Mouse (Mus musculus): ENCODE data around the gene Slc26a1. TPM values are rescaled to one million over a fixed set of nuclear protein-coding genes. Genes with fewer than 3 reads are reported as not detected.

Slc26a1 gene
- polyA plus RNA-seq, 1 experiment from 2014 or later, result 0.97 TPM

DNA sequence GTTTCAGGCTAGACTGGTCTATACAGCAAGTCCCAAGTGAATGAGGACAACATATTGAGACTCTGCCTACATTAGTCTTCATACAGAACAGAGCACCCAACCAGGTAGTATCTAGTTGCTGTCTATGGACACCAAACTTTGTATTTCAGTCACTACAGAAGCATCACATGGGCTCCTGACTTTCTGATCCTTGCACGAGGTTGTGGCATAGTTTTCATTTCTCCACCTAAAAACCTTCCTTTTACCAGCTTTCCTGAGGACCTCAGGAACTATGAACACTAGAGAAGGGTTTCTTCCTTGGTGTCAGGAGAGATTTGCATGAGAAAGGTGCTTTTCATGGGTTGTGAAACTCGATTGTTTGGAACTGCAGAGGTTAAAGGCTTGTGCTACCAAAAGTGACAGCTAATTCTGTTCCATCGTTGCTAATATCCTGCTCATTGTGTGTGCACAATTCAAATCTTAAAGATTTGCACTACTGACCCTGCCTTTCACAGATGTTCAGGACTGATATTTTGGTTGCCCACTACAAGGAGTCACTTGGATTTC, 6.9 kb downstream of the Slc26a1 start:
- H3K9ac ChIP-seq (ENCODE audit: low read length), result peak overlapping the region; percentile 67
- no peaks in the 10 kb centered on the region for H3K27me3 ChIP-seq (ENCODE audit: control insufficient read depth, insufficient read depth, low read length)
- H3K4me1 ChIP-seq (ENCODE audit: control insufficient read depth, insufficient read depth, low read length), result 0 out of 2 replicates have a peak, but pooled peaks cover 2% of the 10 kb centered on the region
- peak overlapping the region; percentile 53; the same call in 1 of the 2 replicates for H3K27ac ChIP-seq (ENCODE audit: low read depth, low read length)
- no peaks in the 10 kb centered on the region for H3K9me3 ChIP-seq (ENCODE audit: control insufficient read depth, low read length)
- H3K4me3 ChIP-seq (ENCODE audit: low read depth, low read length), result peak overlapping the region; percentile 51
- ATAC-seq (ENCODE audit: insufficient read depth, low FRiP score, low TSS enrichment) (no peak), DNase-seq (ENCODE audit: low spot score) (no peak)
- no peaks in the 10 kb centered on the region; the same call in 1 of the 2 replicates for H3K36me3 ChIP-seq (ENCODE audit: control insufficient read depth, insufficient read depth, low read length)
- peak overlapping the region; percentile 59 for H3K4me2 ChIP-seq (ENCODE audit: low read depth)
- 19% methylated on average over 3 of the region's 3 CpGs for WGBS

DNA sequence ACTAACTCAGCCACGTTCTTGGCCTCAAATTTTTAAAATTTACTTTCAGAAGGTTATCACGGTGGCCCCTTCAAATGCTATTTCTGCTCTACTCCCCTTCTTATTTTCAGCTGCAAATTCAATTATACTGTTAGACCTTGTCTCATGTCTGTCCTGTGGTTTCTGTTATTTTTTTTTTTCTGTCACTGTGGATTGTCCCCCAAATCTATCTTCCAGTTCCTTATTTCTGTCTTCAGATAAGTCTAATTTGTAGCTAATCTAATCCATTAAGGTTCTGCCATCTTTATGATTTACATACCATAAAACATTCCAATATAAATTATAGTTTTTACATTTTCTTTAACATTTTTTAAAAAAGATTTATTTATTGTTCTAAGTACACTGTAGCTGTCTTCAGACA, 8.0 kb downstream of the Slc26a1 start:
- ATAC-seq (ENCODE audit: insufficient read depth, low FRiP score, low TSS enrichment) (no peak), DNase-seq (ENCODE audit: low spot score) (no peak)
- Histone ChIP-seq H3K4me1 (ENCODE audit: control insufficient read depth, insufficient read depth, low read length) (0 out of 2 replicates have a peak, but pooled peaks cover 2% of the 10 kb centered on the region), H3K27ac (ENCODE audit: low read depth, low read length) (no peak overlapping the region), H3K4me2 (ENCODE audit: low read depth) (no peak overlapping the region), H3K9ac (ENCODE audit: low read length) (no peak overlapping the region), H3K9me3 (ENCODE audit: control insufficient read depth, low read length) (no peaks in the 10 kb centered on the region), H3K4me3 (ENCODE audit: low read depth, low read length) (no peak overlapping the region), H3K36me3 (ENCODE audit: control insufficient read depth, insufficient read depth, low read length) (no peaks in the 10 kb centered on the region; the same call in 1 of the 2 replicates), H3K27me3 (ENCODE audit: control insufficient read depth, insufficient read depth, low read length) (no peaks in the 10 kb centered on the region)
- WGBS, result 86% methylated on average over 2 of the region's 2 CpGs

DNA sequence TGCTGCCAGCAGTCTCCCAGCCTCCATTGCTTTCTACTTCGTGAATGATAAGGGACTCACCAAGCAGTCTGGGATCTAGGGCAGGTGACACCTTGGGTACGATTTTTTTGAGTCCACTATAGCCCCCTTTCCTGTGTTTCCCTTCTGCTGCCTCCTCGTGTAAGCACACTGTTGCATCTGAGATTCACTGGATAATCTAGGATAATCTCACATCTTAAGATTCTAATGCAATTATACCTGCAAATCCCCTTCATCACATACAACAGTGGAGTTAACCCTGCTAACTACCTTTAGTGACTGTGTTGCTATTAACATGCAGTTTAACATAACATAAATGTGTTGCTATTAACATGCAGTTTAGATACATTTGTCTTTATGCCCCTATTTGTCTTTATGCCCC, 10.3 kb downstream of the Slc26a1 start:
- Histone ChIP-seq H3K9me3 (ENCODE audit: control insufficient read depth, low read length) (no peaks in the 10 kb centered on the region), H3K4me1 (ENCODE audit: control insufficient read depth, insufficient read depth, low read length) (0 out of 2 replicates have a peak, but pooled peaks cover 2% of the 10 kb centered on the region), H3K36me3 (ENCODE audit: control insufficient read depth, insufficient read depth, low read length) (no peaks in the 10 kb centered on the region), H3K27me3 (ENCODE audit: control insufficient read depth, insufficient read depth, low read length) (no peaks in the 10 kb centered on the region), H3K27ac (ENCODE audit: low read depth, low read length) (no peak overlapping the region), H3K4me2 (ENCODE audit: low read depth) (no peak overlapping the region), H3K4me3 (ENCODE audit: low read depth, low read length) (no peak overlapping the region), H3K9ac (ENCODE audit: low read length) (no peak overlapping the region)
- WGBS, result 57% methylated on average over 3 of the region's 3 CpGs
- DNase-seq (ENCODE audit: low spot score) (no peak), ATAC-seq (ENCODE audit: insufficient read depth, low FRiP score, low TSS enrichment) (no peak)

DNA sequence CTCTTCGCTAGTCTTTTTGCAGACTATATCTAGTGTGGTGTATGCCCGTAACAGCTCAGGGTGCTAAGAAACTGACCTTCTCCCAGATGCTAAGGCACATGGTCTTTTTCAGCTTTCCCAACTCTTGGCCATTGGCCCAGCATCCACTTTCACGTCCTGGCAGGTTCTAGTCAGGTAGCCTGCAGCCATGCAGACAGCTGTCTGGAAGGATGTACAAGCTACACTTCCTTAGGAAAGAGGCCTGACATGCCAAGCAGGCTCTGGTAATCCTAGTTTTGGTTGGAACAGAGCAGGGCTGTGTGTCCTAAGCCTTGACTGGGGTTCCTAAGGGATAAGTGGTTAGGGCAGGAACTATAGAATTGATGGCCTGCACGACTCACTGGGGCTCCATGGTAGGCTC, 12.6 kb downstream of the Slc26a1 start:
- 91% methylated on average over 4 of the region's 4 CpGs for WGBS
- H3K36me3 ChIP-seq (ENCODE audit: control insufficient read depth, insufficient read depth, low read length), result no peaks in the 10 kb centered on the region
- H3K4me2 ChIP-seq (ENCODE audit: low read depth), result no peak overlapping the region
- DNase-seq (ENCODE audit: low spot score) (no peak), ATAC-seq (ENCODE audit: insufficient read depth, low FRiP score, low TSS enrichment) (no peak)
- peaks cover 7% of the 10 kb centered on the region; the same call in 1 of the 2 replicates for H3K4me1 ChIP-seq (ENCODE audit: control insufficient read depth, insufficient read depth, low read length)
- H3K4me3 ChIP-seq (ENCODE audit: low read depth, low read length), result no peak overlapping the region
- H3K27ac ChIP-seq (ENCODE audit: low read depth, low read length), result no peak overlapping the region
- no peaks in the 10 kb centered on the region for H3K27me3 ChIP-seq (ENCODE audit: control insufficient read depth, insufficient read depth, low read length)
- no peaks in the 10 kb centered on the region for H3K9me3 ChIP-seq (ENCODE audit: control insufficient read depth, low read length)
- H3K9ac ChIP-seq (ENCODE audit: low read length), result no peak overlapping the region

DNA sequence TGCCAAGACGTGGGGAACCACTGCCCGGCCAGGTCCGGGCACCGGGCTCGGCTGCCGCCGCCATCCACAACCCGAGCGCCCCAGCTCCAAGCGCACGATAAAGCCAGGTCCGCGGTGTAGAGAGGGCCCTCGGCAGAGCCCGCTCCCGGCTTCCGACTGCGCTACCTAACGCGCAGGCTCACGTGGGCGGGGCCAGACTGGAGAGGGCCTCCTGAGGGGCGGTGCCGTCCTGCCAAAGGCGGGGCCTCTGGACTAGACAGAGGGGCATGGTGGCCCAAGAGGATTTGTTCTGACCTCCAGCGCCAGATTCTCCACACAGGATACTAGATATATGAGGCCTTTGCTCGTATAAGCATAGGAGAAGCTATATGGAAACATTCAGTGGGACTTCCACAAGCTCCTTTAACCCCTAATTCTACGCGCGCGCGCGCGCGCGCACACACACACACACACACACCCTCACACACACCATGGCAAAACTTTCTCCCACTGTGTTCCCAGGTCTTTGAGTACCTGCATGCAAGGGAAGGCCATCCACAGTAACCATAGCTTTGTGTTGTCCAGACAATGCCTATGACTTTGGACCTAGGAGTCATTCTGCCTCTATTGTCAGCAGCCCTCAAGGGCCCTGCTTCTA, 14.6 kb downstream of the Slc26a1 start:
- Histone ChIP-seq H3K27me3 (ENCODE audit: control insufficient read depth, insufficient read depth, low read length) (no peaks in the 10 kb centered on the region), H3K9ac (ENCODE audit: low read length) (peak overlapping the region; percentile 80), H3K9me3 (ENCODE audit: control insufficient read depth, low read length) (no peaks in the 10 kb centered on the region), H3K36me3 (ENCODE audit: control insufficient read depth, insufficient read depth, low read length) (no peaks in the 10 kb centered on the region), H3K4me3 (ENCODE audit: low read depth, low read length) (peak overlapping the region; percentile 57), H3K27ac (ENCODE audit: low read depth, low read length) (no peak overlapping the region), H3K4me1 (ENCODE audit: control insufficient read depth, insufficient read depth, low read length) (peaks cover 7% of the 10 kb centered on the region; the same call in 1 of the 2 replicates), H3K4me2 (ENCODE audit: low read depth) (peak overlapping the region; percentile 80)
- DNase-seq (ENCODE audit: low spot score) (peak; percentile 91), ATAC-seq (ENCODE audit: insufficient read depth, low FRiP score, low TSS enrichment) (peak; percentile 99)
- WGBS, result 15% methylated on average over 35 of the region's 36 CpGs

DNA sequence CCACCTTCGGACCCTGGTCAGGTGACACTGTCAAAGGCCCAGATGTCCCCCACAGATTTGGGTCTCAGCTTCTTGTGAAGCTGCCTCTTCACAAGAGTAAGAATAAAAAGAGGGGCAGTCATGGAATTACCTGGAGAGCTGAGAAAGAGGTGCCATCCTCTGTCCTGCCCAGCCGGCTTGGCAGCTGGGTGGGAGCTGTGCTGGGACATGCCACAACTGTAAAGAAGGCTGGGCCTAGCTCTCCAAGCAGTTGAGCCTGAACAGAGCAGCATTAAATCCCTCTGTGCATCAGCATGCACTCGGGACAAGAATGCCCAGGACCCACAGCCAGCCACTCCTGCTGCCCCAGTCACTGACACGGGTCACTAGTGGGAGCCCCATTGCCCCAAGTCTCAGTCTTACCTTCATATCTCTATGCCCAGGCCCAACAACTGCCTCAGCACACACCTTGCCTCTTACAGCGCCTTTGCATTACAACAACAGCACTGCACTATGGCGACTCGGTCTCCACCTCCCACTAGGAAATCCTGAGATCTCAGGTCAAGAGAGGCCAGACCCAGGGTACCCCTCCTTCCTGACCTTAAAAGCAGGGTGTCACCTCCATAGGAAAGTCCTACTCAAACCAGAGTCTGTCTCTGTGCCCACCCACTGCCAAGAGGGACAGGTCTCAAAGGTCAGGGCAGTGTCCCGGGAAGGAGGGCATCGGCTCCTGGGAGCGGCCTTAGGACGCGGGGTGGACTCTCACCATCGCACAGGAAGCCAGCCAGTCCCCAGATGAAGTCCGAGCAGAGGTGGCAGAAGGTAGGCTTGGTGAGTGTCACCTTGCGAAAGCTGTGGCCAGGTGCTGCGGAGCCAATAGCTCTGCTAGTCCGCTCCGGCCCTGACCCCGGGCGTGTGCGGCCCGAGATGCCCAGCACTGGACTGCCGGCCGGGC, 15.4 kb downstream of the Slc26a1 start, which contains the start of gene Idua:
Idua (plus strand) TSS at position 634 of the 934 bp plus-strand sequence.
- peaks cover 7% of the 10 kb centered on the region; the same call in 1 of the 2 replicates for H3K4me1 ChIP-seq (ENCODE audit: control insufficient read depth, insufficient read depth, low read length)
- no peak for DNase-seq (ENCODE audit: low spot score)
- no peak within 1 kb of the TSS for H3K27ac ChIP-seq (ENCODE audit: low read depth, low read length)
- H3K4me3 ChIP-seq (ENCODE audit: low read depth, low read length), result peak within 1 kb of the TSS; percentile 57
- H3K9ac ChIP-seq (ENCODE audit: low read length), result peak within 1 kb of the TSS; percentile 80
- H3K4me2 ChIP-seq (ENCODE audit: low read depth), result peak within 1 kb of the TSS; percentile 80
- peak; percentile 60 for ATAC-seq (ENCODE audit: insufficient read depth, low FRiP score, low TSS enrichment)
- H3K36me3 ChIP-seq (ENCODE audit: control insufficient read depth, insufficient read depth, low read length), result 0 out of 2 replicates have a peak, but pooled peaks cover 2% of the 10 kb centered on the region
- H3K9me3 ChIP-seq (ENCODE audit: control insufficient read depth, low read length), result no peaks in the 10 kb centered on the region
- 13% methylated on average over 24 of the region's 24 CpGs for WGBS
- no peaks in the 10 kb centered on the region for H3K27me3 ChIP-seq (ENCODE audit: control insufficient read depth, insufficient read depth, low read length)

DNA sequence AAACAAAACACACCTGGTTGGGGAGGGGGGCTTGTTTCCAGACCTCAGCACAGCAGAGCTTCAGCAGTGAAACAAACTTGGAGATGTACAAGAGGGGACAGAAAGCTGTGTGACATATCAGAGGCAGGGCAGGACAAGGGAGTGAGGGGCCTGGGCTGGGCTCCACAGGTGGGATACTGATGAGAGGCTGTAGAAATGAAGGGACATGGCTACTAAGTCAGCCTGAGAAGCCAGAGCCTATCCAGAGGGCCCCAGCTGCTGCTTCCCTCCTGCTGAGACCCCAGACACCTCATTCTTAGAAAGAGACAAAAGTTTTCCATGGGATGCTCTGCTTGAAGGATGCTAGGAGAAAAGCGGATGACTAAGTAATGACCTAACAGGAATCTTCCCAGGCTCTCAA, 16.8 kb downstream of the Slc26a1 start:
- Histone ChIP-seq H3K27me3 (ENCODE audit: control insufficient read depth, insufficient read depth, low read length) (no peaks in the 10 kb centered on the region), H3K27ac (ENCODE audit: low read depth, low read length) (no peak overlapping the region), H3K4me1 (ENCODE audit: control insufficient read depth, insufficient read depth, low read length) (peaks cover 7% of the 10 kb centered on the region; the same call in 1 of the 2 replicates), H3K4me3 (ENCODE audit: low read depth, low read length) (no peak overlapping the region), H3K9me3 (ENCODE audit: control insufficient read depth, low read length) (no peaks in the 10 kb centered on the region), H3K4me2 (ENCODE audit: low read depth) (no peak overlapping the region), H3K9ac (ENCODE audit: low read length) (no peak overlapping the region), H3K36me3 (ENCODE audit: control insufficient read depth, insufficient read depth, low read length) (0 out of 2 replicates have a peak, but pooled peaks cover 4% of the 10 kb centered on the region)
- WGBS, result 79% methylated on average over 1 of the region's 1 CpGs
- ATAC-seq (ENCODE audit: insufficient read depth, low FRiP score, low TSS enrichment) (no peak), DNase-seq (ENCODE audit: low spot score) (no peak)

DNA sequence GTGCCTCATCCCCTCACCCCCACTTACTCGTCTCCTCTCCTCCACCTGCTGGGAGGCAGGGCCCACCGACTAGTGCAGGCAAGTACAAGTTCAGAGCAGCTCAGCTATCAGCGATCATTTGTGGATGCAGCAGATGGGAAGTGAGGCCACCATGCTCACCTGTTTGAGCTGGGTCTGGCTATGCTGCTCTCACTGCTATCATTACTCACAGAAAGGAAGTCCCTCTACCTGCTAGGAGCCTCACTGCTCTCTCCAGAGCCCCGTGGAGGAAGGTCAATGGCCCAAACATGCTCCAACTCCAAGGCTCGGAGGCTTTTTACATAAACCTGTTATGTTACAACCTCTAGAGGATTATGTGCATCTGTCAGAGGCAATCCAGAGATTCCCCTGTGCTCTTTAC, 18.0 kb downstream of the Slc26a1 start:
- Histone ChIP-seq H3K9me3 (ENCODE audit: control insufficient read depth, low read length) (no peaks in the 10 kb centered on the region), H3K9ac (ENCODE audit: low read length) (no peak overlapping the region), H3K27ac (ENCODE audit: low read depth, low read length) (no peak overlapping the region), H3K4me3 (ENCODE audit: low read depth, low read length) (no peak overlapping the region), H3K27me3 (ENCODE audit: control insufficient read depth, insufficient read depth, low read length) (no peaks in the 10 kb centered on the region), H3K4me1 (ENCODE audit: control insufficient read depth, insufficient read depth, low read length) (peaks cover 7% of the 10 kb centered on the region; the same call in 1 of the 2 replicates), H3K36me3 (ENCODE audit: control insufficient read depth, insufficient read depth, low read length) (0 out of 2 replicates have a peak, but pooled peaks cover 4% of the 10 kb centered on the region), H3K4me2 (ENCODE audit: low read depth) (no peak overlapping the region)
- no peak for DNase-seq (ENCODE audit: low spot score)
- ATAC-seq (ENCODE audit: insufficient read depth, low FRiP score, low TSS enrichment), result no peak
- WGBS, result 78% methylated on average over 5 of the region's 5 CpGs

All from neural tube, embryonic 11.5 days (tissue).